Mouse (Mus musculus): Measurements from ENCODE around the gene Abat. TPM values are rescaled to one million over a fixed set of nuclear protein-coding genes. Genes with fewer than 3 reads are reported as not detected.

Abat gene
- total RNA-seq, 2 experiments from 2014 or later, result 9.8 to 10.2 TPM

DNA sequence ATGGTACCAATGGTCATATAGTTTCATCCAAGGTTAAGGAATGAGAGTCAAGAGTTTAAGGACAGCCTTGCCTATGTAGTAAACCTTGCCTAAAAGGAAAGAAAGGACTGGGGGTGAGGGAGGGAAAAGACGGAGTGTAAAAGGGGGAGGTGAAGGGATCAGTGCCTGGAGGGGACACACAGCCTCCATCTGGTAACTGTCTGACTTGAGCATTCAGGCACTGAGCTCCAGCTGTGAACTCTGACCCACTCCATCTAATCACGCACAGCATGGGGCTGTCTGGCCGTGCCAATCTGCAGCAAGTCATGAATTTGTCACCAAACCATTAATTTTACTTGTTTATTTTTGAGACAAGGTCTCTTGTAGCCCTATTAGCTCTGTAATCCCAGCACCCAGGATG is 60.5 kb downstream of the Abat start:
- no peak for DNase-seq

- no peak for DNase-seq
Measured at GRCm38 (mm10) chr16:8574316-8574715, 61.1 kb downstream of the Abat start.

GRCm38 (mm10) chr16:8576111-8576510 is 62.9 kb downstream of the Abat start:
- DNase-seq, result no peak

- no peak for DNase-seq
Measured at GRCm38 (mm10) chr16:8576901-8577300, 63.7 kb downstream of the Abat start.

DNA sequence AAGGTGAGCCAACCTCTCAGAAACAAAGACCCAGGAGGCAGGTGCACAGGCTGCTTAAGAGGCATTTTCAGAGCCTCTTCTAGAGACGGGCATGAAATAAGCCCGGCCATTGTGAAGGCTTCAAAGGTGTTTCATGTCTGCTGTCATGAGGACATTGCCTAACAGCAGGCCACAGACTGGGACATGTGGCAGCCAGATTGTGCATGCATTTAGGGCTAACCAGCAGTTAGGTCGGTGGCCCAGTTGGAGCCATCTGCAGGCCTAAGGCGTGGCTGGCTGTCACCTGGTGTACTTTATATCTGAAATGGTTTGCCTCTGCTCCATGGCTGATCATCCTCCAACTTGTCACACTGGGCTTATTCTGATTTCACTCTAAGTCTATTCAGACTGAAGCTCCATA is 65.1 kb downstream of the Abat start:
- no peak for DNase-seq

DNA sequence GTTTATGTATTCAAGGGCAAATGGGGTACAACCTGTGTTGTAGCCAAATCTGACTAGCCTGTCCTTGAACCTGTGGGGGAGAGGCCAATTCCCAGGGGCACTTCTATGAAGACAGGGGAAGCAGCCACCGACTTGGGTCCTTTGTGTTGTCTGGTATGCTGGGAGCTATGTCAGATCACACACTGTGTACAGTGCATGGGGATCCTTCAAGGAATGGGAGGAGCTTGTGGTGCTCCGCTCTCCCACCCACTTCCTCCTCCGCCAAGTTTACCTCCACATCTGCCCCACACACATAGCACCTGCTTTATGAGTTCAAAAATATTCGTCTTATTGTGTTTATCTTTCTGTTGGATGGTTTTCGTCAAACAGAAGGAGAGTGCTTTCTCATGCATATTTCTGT is 66.3 kb downstream of the Abat start:
- no peak for DNase-seq

DNA sequence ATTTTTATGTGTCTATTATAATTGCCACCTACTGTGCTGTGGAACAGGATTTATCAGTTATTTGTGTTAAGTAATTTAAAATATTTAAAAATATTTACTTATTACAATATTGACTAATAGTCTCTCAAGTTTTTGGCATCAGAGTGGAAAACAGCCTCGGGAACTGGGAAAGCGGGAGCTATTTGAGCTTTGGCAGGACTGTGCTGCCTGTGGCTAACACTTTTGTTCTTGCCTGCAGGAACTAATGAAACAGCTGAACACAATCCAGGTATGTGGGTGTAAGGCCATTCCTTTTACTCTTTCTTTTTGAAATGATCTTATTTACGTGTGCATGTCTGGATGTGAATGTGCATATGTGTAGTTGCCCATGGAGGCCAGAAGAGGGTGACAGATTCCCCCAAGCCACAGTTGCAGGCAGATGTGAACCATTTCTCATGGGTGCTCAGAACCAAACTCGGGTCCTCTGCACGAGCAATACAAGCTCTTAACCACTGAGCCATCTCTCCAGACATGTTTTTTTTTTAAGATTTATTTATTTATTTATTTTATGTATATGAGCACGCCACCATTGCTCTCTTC is 68.5 kb downstream of the Abat start:
- no peak for DNase-seq

- DNase-seq, result no peak
Measured at GRCm38 (mm10) chr16:8582579-8583295, 69.5 kb downstream of the Abat start.

- DNase-seq, result no peak
Measured at GRCm38 (mm10) chr16:8584248-8584647, 71.0 kb downstream of the Abat start.

DNA sequence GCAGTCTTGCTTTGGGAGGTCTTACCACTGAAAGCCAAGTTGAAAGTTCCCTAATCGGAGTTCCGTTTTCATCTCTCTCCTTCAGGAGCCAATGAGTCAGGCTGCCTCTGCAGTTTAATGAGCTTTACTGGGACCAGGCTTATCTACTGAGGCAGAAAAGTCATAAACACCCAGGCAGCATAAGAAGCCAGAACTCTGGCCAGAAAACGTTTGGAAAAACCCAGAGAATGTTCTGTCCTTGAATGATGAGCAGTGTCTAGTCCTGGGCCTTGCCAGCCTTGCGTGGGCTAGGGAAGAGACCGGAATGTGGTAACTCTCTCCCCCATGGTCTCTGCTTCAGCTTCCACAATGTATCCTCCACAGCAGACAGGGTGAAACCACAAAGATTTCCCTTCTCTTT is 71.8 kb downstream of the Abat start:
- no peak for DNase-seq

DNA sequence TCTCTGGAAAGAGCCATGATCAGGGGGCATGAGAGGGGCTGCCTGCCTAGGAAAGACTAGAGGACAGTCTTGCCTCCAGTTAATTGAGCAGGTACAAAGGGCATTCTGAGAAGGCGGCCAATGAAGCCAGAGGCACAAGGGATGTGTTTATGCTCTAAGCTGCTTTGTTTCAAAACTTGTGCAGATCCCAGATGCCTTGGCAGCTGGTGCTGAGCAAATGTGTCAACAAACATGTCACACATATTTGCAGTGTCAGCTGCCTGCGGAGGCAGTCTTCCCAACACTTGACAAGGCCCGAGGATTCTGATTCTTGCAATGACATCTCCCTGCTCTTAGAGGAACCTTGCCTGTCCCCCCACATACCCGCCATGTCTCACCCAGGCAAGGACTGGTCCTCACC is 82.2 kb downstream of the Abat start:
- peak in 1 of 2 experiments; percentile 4 for DNase-seq

- DNase-seq, result no peak
Measured at GRCm38 (mm10) chr16:8596336-8596735, 83.1 kb downstream of the Abat start.

- DNase-seq, result no peak
Measured at GRCm38 (mm10) chr16:8597516-8597915, 84.3 kb downstream of the Abat start.

DNA sequence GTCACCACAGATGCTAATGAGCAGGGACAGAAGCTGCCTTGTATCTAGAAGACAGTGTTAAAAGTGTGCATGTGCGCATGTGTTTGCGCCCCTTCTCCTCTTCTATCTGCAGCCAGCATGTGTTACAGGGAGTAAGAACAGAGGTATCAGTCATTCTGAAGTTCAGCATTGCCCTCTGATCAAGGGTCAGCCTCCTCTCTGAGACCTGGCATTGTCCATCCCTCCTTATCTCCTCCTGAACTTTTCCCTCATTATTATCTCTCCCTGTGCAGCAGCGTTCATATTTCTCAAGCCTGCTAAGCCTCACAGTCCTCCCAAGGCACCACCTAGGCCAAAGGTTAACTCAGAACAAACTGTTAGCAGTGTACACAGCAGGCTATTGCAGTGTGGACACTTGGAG is 90.6 kb downstream of the Abat start:
- no peak for DNase-seq

GRCm38 (mm10) chr16:8610397-8610796 is 97.2 kb downstream of the Abat start:
- no peak for DNase-seq

DNA sequence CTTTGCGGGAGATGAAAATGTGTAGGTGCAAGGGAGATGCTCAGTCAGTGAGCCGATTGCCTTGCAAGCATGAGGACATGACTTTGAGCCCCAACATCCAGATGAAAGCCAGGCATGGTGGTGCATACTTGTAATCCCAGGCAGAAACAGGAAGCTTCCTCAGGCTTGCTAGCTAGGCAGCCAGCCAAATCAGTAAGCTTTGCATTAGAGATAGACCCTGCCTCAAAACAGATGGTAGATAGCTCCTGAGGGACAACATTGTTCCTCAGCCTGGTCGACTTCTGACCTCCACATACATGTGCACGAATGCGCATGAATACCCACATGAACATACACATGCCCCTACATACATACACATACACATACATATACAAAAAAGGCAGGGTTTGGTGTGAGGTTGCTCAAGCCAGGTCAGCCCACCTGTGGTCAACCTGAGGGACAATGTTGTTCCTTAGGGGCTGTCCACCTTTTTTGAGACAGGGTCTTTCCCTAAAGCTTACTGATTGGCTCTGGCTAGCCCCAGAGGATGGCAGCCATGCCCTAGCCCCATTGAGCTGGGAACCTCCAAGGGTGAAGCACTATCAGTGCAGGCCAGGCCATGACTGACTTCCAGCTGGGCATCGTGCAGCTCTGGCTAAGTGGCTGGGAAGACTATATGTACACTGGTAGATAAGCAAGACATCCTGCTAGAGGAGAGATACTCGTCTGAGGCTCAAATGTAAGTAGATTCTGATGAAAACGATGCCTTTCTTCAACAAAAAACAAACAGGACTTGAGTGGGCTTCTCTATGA is 99.2 kb downstream of the Abat start:
- no peak for DNase-seq

- no peak for DNase-seq
Measured at GRCm38 (mm10) chr16:8613039-8613438, 99.8 kb downstream of the Abat start.

DNA sequence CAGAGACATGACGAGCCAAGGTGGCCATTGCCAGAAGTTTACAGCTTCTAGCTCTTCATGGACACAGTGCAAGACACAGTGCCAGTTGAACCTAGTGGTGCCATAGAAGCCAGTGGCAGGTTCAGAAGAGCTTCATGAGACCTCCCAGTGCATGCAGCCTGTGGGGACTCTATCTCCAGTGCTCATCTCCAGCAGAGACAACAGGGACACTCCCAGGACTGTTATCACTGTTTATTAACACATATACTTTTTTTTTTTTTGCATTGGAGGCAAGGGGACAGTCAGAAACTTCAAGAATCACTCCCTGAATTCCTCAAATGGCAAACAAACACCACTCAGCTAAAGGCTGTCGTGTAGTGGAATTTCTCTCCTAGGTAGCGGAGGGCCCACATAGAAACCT is 100.2 kb downstream of the Abat start:
- DNase-seq, result no peak

- DNase-seq, result no peak
Measured at GRCm38 (mm10) chr16:8619659-8620314, 106.6 kb downstream of the Abat start.

GRCm38 (mm10) chr16:8620315-8621115 is 107.3 kb downstream of the Abat start:
- no peak for DNase-seq

DNA sequence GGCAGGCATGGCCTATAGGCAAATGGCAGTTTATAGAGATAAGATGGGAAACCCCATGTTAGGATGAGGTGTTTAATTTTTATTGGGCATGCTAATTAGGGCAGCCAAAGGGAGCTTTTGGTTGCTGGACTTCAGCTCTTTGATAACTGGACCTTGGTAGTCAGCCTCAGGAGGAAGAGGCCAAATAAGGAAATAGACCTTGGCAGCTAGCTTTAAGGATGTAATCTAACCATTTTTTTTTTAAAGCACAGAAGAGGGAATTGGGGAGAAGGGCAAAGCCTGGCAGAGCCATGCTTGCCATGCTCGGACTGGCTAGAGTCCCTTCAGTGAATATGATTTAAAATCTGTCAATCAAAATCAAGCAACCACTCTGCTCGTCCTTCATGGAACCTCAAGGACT is 117.2 kb downstream of the Abat start:
- DNase-seq, result no peak

DNA sequence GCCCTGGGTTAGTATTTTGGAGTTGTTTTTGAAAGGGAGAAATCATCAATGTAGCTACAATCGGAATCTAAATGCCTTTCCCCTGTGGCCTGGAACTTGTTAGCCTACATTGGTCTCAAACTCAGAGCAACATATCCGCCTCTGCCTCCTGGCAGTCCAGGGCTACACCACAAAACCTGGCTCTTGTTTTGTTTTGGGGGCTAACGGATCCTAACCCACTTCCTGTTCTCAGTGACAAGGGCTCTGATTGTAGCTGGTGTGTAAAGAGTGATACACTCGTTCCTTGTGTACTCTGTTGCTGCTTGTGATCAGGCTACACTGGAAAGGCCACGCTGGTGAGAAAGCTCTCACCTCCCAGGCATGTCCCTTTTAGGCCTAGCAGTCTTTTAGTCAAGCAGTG is 118.2 kb downstream of the Abat start:
- DNase-seq, result no peak

Data from heart, adult 18-20 months (tissue).